Mouse (Mus musculus): ENCODE data around the gene Aldh3a2.

Aldh3a2 gene

DNA sequence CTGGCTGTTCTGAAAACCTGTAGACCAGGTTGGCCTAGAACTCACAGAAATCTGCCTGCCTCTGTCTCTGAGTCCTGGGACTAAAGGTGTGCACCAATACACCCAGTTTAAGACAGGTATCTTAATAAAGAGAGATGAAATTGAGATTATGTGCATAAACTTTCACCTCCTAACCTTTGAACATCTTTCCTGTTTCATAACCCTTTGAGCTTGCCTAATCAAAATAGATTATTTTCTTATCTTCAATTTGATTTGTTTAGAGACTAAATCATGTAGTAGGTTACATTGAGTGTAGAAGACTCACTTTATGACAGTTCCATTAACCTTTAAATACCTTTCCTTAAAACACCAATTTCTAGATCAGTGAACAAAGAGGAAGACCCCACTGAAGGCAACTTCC is 4.3 kb upstream of the Aldh3a2 start:
- no peak for DNase-seq

DNA sequence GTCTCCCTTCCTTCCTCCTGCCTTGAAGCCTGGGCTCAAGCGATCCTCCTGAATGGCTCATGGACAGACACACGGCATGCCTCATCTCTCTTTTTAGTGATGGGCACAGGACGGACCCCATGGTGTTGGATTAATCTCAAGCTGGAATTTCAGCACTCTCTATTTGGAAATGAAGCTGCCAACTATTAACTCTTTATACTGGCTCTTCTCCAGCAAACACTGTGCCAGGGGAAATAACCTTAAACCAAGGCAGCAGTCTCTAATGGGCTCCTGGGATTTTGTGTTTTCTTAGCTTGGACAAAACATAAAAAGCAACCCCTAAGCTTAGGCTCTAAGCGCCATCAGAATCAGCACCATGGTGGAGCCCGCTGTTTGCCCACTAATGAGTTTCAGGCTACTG is 3.1 kb upstream of the Aldh3a2 start:
- DNase-seq, result no peak

DNA sequence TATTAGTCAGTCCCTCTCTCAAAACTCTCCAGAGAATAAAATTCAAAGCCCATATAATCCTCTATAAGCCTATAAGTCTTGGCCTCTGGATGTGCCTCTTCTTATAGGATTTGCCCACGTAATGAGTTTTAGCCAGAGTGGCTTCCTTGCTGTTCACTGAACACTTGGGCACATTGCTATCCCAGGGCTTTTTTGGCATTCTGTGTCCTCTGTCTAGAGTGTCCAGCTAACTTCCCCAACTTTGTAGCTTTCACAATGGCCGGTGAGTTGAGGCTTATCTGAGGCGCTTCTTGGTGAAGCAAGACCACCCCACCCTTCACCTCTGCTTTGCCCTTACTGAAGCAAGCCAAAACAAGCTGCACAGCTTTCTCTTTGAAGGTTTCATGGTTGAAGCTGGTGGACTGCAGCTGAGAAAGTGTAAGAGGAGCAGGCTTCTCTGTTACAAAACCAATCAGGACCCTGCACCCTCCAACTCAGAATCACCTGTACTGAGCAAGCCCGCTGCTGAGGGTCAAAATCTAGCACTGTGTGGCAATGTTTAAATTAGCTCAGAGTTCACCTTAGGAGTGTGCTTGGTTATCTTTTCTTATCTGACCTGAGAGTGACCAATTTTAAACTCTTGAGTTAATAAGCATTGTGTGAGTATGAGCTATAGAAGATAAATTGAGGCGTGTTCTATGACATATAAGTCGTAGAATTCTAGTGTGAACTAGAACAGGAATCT is 1.5 kb upstream of the Aldh3a2 start:
- DNase-seq, result no peak

DNA sequence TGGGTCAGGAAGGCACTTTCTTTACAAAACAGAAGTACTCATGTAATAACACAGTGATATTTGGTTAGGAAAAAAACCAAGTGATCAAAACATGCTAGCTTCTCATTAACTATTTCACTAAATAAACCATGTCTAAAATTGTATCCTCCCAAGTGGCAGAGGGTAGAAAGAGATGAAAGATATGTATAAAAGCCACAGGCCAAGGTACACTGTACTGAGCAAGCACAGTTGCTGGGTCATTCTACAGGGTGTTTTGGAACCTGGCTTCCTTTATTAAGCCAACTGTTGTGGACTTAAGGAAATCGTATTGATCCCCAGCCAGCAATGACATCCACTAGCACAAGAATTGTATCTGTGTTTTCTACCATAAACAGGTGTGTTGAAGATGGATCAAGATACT is 3.4 kb downstream of the Aldh3a2 start:
- DNase-seq, result no peak

DNA sequence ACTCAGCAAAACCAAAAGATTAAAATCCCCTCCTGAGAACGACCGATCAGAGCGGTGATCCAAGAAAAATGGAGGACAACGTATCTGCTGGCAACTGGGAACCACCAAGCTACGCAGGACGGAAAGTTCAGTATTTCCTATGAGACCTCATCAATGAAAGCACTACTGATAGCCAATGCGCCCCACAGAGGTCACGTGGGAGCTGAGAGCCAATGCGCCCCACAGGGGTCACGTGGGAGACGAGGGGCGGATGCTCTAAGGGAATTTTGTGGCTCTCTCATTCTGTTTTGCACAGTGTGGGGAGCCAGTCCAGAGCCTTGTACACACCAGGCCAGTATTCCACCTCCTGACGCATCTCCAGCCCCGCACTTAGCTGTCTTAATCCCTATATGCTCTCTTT is 4.7 kb downstream of the Aldh3a2 start:
- DNase-seq, result no peak

DNA sequence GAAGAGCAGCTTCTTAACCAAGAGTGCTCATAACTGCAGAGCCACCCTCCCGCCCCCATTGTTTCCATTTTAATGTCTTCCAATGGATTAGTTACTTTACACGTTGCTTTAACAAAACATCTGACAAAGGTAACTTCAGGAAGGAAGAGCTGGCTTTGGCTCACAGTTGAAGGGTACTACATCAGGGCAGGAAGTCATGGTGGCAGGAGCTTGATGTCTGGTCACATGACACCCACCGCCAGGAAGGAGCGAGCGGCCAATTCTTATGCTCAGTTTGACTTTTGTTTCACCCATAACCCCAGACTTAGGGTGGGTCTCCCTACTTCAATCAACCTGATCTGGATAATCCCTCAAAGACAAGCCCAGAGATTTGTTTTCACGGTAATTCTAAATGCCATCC is 8.2 kb downstream of the Aldh3a2 start:
- no peak for DNase-seq

DNA sequence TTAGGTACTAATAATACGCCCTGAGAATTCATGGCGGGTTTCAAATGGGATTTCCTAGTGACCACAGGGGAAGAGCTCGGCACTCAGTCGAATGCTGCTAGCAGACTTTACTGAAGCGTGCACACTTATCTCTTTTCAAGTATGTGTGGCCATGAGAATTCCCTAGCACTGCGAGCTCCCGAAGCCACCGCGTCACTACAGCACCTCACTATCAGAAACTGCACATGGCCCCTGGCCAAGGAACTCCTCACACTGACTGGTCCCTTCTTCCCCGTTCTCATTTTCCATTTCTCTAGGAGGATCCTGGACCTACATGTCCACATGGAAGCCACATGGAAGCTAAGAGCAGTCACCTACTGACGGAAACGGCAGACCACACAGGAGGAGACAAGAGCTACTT is 14.5 kb downstream of the Aldh3a2 start:
- no peak for DNase-seq

DNA sequence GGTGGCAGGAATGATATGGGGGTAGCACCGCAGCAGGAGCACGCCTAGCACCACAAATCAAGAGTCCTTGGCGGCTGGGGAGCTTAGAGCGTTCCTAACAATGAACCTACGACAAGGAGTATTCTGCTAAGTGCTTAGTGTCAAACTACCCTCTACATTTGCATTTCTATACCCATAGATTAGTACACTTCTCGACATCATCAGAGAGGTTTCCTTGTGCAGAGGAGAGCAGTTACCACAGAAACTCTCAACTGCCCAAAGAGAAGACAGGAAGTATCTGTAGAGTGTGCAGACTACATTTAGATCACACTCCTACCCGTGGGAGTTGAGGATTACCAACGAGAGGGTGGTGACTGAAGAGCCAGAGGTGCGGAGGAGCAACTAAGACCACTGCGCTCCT is 15.5 kb downstream of the Aldh3a2 start:
- DNase-seq, result no peak

DNA sequence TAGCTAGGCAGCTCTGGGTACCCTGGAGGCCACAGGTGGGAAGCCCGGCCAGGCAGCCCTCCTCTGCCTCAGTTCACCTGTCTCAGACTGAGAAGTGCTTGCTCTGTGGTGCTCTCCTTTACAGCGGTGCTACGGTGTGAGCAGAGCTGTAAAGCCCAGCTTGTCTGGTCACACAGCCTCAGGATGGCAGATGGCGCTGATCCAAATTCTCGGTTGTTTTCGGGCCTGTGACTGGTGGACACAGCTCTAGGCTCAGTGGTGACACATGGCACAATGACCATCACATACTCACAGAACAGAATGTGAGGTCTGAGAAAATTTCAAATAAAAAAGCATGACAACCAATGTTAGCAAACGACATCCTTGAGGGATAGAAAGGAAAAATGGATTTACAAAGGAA is 22.9 kb downstream of the Aldh3a2 start:
- DNase-seq, result no peak

DNA sequence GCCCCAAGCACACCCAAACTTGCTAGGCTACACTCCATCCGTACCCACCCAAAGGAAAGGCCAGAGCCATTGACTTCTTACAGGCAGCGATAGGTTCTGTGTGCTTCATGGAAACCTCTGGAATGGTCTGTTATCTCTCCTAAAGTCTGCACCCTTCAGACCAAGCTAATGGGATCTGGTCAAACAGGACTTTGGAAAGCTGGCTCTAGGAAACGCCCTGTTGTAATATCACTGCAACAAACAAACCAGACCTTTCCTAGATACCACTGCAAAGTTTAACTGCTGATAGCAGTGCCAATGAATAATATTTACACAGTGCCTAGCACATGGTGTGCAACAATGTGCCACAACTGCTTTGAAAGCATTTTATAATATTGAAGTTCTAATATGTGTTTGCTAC is 31.2 kb downstream of the Aldh3a2 start:
- no peak for DNase-seq

DNA sequence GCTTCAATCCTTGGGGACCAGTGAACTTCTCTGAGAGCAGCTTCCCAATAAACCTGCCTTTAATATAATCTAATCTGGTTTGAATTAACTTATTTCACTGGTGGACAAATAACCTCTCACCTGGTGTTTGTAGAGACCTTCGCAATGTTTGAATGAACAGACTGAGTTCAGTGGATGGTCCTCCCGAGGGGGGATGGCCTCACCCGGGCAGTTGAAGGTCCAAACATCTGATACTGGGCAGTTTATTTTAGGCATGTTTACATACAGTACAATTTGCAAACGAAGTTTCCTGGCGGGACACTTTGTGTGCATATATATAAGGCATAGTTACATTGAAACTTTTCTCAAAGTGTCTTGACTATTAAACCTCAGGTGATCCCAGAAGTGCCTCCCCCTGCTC is 33.1 kb downstream of the Aldh3a2 start:
- no peak for DNase-seq

DNA sequence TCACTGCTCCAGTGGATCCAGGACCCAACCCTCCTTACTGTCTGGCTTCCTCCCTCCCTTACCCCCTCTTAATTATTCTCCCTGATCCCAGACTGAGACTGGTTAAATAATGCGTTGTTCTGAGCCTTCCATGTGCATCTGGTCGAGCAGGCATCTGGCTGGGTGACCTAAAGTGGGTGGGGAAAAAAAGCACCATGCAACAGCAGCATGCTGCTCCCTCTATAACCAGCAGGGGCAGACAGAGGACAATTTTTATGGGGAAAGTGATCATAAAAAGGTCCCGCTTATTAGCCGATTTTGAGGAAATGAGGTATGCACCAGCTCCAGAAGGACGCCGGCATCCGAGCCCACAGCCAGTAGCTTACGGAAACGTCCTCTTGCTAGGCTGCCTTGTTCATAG is 35.9 kb downstream of the Aldh3a2 start:
- peak; percentile 29 for DNase-seq

DNA sequence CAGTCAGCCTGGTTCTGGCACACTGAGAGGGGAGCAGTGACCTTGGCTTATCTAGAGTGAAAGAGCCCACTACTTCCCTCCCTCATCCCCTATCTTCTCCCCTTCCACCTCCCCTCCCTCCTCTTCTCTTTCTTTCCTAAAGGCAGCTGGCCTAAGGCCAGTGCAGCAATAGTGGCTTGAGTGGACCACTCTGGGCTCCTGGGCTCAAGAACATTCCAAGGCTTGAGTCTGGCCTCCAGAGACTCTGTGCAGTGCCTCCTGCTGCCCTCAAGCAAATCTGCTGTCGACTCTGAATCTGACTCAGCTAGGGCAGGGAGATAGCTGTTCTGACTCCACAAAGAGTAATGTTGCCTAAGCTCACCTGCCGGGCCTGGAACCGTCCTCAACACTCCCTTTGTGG is 38.9 kb downstream of the Aldh3a2 start:
- no peak for DNase-seq

DNA sequence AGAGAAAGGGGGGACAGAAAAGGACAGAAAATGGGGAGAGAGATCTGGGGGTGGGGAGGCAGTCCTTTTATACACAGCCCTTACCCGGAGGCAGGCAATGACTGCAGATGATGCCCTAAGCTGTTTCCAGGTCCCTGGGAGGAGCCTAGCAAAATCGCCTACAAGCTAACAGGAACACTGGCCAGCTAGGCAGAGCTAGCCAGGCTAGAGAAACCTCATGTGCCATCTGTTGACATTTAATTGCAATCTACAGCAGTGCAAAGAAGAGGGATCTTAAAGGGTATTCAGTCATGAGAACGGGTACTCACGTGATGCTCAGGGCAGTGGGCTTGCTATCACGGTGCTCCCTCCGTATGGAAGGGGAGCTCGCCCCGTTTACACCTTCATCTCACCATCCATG is 39.4 kb downstream of the Aldh3a2 start:
- DNase-seq, result no peak

DNA sequence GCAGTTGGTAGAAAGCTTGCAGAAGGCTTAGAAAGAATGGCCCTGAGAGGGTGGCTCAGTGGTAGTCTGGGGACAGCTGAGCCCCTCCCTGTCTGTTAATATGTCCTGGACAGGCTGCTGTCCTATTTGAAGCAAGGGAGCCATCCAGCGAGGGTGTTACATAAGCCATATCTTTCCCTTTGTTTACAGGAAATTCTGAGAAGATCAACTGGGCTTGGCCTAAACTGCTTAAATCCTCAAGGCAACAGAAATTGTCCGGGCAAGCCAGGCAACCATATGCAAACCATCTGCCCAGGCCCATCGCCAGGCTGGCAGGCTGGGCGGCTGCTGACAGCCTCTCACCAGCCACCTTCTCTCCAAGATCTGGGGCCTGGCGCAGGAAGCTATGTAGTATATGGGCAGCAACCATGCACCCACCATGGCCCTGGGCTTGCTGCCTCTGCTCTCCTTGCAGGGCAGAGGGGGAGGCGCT is 41.3 kb downstream of the Aldh3a2 start:
- peak; percentile 70 for DNase-seq

DNA sequence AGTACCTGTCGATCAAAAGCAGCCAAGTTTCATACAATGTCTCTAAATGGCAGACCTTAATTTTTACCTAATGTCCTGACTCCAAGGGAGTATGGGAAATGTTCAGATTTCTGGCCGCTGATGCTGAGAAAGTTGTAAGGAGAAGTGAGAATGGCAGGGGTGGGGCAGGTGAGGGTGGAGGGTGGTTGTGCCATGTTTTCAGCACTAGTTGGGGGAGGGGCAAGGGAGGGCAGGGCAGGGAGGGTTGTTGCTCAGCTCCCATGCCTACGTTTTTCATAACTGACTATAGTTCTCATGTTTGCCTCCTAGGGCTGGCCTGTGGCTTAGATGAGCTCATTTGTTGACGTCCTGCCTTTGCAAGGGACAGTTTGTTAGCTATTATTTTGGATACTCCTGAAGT is 41.8 kb downstream of the Aldh3a2 start:
- DNase-seq, result no peak

DNA sequence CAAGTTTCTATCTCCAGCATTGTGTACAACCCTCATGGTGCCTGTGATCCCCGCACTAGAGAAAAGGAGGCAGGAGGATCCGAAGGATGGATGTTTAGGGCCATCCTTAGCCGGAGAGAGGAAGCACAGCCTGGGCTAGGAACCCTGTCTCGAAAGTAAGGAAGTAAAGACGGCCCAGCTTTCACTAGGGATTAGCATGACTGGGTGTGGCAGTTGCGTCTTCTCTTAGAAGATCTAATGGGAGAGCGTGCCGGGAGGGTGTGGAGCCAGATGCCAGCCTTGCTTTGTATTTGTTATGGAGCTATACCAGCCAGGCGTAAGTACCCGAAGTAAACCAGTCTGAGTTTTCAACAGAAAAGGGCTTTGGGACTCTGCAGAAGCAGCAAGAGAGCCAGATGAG is 42.4 kb downstream of the Aldh3a2 start:
- no peak for DNase-seq

DNA sequence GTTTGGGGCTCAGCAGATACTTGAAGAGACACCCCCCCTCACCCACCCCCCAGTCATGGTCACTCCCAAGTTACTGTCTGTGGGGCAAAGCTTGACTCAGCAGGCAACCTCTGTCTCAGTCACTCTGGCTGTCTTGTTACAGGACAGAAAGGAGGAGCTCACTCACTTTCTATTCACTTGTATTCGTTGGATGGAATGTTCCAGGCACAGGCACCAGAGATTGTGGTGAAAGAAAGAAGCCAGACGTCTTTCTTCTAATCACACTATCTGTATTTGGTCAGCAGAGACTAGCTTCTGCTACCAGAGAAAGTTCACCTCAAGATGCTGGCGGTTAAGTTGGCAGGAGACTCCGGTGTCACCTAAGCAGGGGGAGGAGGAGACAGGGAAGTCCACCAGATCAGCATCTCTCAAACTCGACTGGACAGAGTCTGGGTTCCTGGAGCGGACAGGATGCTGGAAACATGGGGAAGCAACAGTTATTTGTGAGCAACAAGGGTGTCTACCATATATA is 43.0 kb downstream of the Aldh3a2 start:
- DNase-seq, result no peak

DNA sequence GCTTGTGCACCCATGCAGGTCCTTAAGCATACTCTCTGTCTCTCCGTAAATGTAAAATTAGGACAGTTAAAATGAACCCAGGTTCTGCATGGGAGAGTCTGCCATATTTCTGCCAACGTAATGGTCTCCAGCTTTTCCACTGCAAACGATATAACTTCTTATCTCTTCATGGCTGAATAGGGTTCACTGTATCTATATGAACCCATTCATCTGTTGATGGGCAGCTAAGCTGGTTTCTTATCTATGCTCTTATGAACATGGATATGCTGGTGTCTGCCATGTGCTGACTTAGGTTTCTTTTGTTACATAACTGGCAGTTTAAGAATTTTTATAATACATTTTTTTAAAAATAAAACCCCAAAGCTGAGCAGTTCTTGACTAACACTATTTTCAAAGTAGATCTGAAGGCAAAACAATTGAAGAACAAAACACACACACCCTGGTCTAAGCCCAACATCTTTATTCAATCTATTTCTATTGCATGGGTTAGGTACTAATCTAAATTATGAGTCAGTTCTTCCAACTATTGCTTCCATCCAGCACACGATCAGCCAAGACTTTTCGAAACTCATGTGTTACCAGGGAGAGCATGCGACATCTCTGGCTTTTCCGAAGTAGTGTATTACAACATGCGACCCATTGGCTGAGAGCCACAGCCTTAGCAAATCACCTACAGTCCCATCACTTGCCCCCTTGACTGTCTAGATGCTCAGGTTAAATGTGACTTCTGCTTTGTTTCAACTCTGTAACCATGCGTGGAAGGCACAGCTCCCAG is 44.1 kb downstream of the Aldh3a2 start:
- no peak for DNase-seq

DNA sequence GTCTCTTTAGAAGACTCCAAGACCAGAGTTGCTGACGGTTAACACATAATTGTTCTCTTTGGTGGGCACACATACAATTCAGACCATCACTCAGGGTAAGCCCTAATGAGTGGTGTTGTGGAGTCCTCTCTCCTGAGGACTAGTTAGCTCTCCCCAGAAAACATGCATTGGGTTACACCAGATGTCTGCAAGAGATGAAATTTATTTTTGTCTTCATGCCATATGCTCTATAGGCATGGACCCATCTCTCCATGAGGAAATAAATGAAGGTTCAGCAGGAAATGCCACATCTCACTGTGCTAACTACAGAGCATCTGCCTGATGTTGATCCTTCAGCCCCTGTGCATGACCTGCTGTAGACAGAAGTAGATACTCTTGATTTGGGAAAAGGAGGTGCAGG is 45.3 kb downstream of the Aldh3a2 start:
- DNase-seq, result no peak

DNA sequence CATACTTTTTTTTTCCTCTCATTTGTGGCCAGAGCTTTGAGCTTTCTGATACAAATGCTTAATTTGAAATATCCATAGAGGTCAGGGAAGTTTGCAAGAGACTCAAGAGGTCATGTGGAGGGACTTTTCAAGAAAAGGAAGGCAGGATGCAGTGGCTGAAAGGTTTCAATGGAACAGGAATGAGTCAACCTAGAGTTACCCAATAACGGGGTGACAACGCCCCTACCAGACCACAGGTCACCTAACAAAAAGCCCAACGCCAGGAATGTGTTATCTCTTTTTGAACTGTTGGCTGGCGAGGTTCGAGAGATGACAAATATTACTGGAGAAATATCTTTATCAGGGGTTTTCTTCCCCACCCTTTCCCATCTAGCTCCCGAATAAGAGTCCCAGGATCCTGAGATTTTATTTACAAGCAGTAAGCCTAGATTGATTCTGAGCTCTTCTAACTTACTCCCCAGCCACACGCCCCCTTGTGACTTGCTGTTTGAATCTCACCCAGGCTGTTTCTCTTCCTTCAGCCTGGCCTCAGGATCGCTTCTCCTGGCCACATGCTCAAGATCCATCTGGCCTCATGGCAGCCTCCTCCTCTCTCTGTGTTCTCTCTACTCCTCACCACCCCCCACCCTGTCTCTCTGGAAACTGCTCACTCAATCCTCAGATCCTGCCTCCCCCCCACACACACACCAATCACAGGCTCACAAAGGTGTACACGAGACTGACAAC is 46.9 kb downstream of the Aldh3a2 start:
- DNase-seq, result no peak

DNA sequence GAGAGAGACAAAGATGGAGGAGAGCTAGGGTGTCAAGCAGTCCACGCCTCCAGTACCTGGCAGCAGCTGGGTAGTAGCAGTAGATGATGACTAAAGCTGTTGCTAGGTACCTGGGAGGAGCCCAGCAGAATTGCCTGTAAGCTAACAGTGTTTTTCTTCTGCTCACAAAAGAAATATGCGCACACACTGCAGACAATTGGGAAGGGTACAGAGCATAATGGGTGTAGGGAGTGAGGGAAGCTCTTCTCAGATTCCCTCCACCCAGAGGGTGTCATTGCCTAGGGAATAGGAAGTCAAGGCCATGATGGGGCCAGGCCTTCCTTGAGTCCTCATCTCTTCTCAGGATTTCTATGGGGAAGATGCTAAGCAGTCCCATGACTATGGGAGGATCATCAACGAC is 51.3 kb downstream of the Aldh3a2 start:
- DNase-seq, result no peak

DNA sequence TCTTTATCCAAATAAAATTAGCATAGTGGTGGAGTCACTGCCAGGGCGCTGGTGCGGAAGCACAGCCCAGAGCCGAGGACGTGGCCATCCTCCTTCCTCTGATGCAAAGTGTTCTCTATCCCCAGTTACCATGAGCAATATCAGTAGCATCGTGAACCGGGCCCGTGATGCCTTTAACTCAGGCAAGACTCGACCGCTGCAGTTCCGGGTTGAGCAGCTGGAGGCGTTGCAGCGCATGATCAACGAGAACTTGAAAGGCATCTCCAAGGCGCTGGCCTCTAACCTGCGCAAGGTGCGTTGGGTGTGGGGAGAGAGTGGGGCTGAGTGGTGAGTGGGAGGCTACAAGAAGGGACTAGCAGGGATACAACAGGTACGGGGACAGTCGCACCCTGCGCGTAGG is 55.2 kb downstream of the Aldh3a2 start:
- no peak for DNase-seq

DNA sequence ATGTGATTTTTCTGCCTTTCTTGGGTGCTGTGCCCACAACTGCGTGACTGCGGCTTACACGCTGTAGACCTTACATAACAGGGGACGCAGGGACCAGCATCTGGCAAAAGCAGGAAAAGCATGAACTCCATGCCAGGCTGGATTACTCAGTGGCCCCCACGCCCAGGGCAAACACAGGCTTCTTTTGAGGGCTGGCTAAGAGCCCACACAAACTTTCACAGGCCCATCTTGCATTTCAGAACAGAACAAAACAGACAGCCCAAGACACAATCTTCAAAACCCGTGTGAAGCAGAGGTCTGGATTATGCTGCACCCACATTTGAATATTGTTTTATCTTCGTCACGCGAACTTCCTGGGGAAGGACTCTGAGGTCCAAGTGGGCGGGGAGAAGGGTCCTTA is 58.9 kb downstream of the Aldh3a2 start:
- DNase-seq, result no peak

Measured in right cerebral cortex, postnatal 25 days (tissue).